Mouse (Mus musculus) cerebellum, postnatal 25 days (tissue): ENCODE measurements around the gene Mfrp.
A peak's percentile ranks its signal among the peaks of the same experiment; 100 is the strongest.

ENCODE experiments used
- DNase-seq, 2 experiments: peaks; one replicate each; pipeline ENCODE4 v3.0.0; 2021; ENCODE audit warnings: mixed read lengths in 2 of 2

Gene Mfrp

GRCm38 (mm10) chr9:44101490-44101889, at the start of gene Mfrp:
Mfrp (plus strand) TSS chr9:44101729.
- no peak for DNase-seq

GRCm38 (mm10) chr9:44052855-44053254, 48.7 kb upstream of the Mfrp start:
- DNase-seq: no peak

- no peak for DNase-seq
Measured at GRCm38 (mm10) chr9:44053936-44054335, 47.6 kb upstream of the Mfrp start.

- no peak for DNase-seq
Measured at GRCm38 (mm10) chr9:44058606-44059005, 42.9 kb upstream of the Mfrp start.

DNA sequence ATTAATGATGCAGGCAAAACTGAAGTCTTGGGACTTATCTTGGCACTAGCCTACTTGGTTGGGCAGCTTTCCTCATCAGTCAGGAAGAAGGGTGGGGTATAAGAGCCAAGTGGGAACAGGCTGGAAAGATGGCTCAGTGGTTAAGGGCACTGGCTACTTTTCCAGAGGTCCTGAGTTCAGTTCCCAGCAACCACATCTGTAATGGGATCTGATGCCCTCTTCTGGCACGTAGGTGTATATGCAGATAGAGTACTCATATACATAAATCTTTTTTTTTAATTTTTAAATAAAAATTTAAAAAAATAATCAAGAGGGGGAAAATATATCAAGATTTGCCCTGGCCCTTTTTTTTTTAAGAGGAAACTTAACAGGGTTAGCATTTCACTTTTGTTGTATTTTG, 36.4 kb upstream of the Mfrp start:
- no peak for DNase-seq

DNA sequence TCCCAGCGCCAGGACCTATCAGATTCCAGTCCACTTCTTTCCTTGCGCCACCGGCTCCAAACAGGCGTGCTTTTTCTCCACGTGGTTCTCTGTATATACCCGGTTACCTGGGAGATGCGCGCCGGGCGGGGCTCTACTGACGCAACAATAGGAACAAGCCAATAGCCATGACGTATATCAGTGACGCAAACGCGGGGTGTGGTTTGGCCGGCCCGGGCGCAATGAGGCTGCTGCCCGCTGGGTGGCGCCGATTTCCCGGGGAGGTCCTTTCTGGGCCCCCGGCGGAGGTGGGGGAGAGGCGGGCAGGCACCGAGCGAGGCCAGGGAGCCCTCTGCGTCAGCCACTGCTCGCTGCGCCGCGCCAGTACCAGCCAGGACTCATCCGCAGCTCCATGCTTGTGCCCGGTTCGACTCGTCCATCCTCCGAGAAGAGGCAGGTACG, 34.7 kb upstream of the Mfrp start, which contains the start of gene Usp2:
TSS of gene Usp2 (plus strand) at position 237 of the 441 bp plus-strand sequence.
- peak; percentile 100 for DNase-seq

DNA sequence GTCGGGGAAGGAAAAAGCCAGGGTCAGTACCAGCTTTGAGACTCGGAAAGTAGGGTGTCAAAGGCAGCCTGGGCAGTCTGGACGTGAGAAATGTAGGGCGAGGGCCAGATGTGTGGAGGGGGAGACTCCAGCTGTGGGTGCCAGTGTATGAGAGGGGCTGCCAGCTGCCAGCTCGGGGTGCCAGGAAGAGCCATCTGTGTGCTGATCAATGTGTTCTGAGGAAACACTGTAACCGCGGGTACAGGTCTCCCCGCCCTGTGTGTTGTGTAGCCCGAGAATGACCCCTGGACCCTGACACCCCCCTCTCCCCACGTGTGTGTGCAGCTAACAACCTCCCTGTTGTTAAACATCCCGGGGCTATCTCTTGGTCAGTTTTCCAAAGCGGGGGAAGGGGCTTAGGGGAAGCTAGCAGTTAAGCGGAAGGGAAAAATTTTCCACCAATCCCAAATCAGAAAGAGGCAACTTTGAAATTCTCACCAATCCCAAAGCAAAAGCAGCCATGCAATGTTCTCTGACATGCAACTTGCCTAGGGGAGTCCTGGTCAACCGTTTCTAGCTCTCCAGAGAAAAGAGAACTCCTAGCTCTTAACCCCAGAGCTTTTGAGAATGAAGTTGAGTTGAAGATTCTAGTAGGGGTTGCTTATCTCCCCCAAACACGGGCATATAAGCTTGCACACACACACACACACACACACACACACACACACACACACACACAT, 34.1 kb upstream of the Mfrp start:
- no peak for DNase-seq

GRCm38 (mm10) chr9:44067960-44068330, 33.6 kb upstream of the Mfrp start:
- DNase-seq: peak in 1 of 2 experiments; percentile 19

DNA sequence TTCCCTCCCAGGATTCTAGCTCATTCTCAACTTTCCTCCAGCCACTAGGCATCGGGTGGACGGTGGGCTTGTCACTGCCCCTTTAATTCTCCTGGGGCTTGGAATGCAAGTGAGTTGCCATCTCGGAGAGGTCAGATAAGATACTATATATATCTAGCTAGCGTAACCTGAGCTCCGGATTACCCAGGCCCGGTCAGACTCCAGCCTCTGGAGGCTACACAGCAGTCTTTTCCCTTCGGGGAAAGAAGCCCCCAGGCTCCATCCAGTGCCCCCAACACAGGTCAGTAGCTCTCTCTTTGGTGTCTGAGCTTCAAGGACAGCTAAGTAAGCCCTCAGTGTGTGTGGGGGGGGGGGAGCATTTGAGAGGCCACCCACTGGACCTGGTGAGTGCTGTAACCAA, 32.3 kb upstream of the Mfrp start:
- DNase-seq: peak in 1 of 2 experiments; percentile 3

DNA sequence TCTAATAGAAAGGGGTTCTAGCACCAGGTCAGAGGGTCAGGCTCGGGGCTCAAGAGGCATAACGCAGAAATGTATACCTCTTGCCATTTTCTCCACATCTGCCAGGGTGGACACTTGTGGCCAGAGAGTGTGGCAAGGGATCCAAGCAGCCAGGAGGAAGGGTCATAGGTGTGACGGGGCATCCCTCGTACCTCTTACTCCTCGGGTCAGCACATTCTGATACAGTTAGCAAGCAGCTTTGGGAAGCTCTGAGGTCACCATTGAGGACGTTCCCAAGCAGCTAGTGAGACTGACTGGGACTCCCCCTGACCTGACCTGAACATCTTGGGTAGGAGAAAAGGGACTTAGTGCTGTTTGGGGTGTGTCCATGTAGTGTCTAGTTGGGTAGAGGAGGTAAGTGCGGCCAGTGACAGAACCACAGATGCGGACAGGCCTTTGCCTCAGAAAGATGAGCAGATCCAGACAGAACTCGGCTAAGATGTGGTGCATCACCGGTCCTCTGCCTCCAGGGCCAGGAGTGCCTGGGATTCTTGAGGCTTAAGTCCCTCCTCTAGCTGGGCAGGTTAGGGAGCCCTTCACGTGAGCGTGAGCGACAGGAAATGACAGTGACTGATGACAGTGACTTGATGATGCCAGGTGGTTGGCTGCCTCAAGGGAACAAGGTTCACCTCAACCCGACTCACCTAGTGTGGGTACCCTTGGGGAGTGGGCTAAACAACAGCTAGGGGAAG, 31.3 kb upstream of the Mfrp start:
- DNase-seq: peak in 1 of 2 experiments; percentile 7

GRCm38 (mm10) chr9:44070844-44071231, 30.7 kb upstream of the Mfrp start:
- DNase-seq: peak in 1 of 2 experiments; percentile 6

- peak; percentile 31 to 42 for DNase-seq
Measured at GRCm38 (mm10) chr9:44071914-44072598, 29.5 kb upstream of the Mfrp start.

DNA sequence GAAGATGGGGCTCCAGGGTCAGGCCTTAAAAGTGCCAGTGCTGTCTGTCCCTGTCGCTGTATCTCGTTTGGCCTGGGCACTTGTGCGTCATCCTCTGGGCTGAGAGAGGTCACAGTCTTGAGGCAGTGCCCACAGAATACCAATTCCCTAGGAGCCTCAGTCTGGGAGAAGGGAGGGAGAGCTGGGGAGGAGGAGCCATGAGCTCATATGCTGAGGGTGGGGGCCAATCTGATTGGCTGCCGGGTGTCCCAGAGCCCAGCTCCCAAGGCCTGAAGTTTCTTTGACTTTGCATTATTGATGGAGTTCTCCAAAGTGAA, 29.0 kb upstream of the Mfrp start:
- DNase-seq: peak; percentile 31 to 41

- DNase-seq: peak; percentile 76 to 81
Measured at GRCm38 (mm10) chr9:44073115-44073514, 28.4 kb upstream of the Mfrp start.

- DNase-seq: peak; percentile 46 to 71
Measured at GRCm38 (mm10) chr9:44074395-44075275, 26.9 kb upstream of the Mfrp start.

GRCm38 (mm10) chr9:44075276-44075995, 26.1 kb upstream of the Mfrp start:
- DNase-seq: peak; percentile 34 to 67

GRCm38 (mm10) chr9:44075996-44076763, 25.3 kb upstream of the Mfrp start:
- DNase-seq: peak in 1 of 2 experiments; percentile 30

DNA sequence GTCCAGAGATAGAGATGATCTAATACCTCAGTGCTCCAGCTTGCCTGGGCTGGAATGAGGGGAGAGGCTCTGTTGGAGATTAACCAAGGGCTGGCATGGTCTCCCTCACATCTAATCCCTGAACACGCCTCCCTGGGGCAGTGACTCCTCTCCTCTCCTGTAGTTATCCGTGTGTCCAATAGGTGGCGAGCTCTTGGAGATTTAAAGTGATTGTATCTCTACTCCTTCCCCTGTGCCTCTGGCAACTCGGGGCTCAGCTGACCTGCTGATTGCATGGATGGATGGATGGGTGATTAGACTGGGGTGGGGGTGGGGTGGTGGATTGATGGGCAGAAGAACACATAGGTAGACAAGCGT, 24.8 kb upstream of the Mfrp start:
- DNase-seq: peak; percentile 65 to 80

DNA sequence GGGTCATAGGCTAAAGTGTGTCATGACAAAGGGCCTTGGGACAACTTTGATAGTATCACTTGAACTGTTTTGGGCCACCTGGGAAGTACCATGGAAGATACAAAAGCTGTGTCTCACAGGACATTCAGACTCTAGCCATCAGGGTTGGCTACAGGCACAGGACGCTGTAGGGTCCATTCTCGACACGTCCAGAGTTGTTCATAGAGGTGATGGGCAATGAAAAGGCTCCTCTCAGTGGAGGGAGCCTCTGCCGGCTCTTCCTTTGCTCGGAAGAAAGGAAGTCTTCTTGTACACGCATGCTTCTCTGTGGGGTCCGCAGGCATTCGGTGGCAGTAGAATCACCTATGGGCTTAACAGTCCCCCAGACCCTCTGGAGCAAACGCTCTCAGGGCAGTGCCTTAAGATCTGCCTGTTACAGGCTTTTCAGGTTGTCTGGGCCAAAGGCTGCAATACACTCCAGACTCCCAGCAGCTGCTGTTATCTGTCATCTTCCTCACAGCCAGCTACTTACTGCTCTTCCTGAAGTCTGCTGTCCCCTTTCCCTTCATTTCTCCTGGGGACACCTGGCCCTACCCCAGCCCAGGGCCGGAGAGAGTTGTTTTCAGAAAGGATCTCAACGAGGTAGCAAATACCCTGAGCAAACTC, 24.1 kb upstream of the Mfrp start:
- DNase-seq: peak; percentile 24 to 25

- no peak for DNase-seq
Measured at GRCm38 (mm10) chr9:44078136-44078797, 23.3 kb upstream of the Mfrp start.
